Mouse (Mus musculus): ENCODE results near the gene Numb.
"Not testable (repeated sequence)": the region's sequence is repeated elsewhere in the genome, so short reads cannot be mapped to it uniquely, and the experiment has no call there.

The Numb gene

DNA sequence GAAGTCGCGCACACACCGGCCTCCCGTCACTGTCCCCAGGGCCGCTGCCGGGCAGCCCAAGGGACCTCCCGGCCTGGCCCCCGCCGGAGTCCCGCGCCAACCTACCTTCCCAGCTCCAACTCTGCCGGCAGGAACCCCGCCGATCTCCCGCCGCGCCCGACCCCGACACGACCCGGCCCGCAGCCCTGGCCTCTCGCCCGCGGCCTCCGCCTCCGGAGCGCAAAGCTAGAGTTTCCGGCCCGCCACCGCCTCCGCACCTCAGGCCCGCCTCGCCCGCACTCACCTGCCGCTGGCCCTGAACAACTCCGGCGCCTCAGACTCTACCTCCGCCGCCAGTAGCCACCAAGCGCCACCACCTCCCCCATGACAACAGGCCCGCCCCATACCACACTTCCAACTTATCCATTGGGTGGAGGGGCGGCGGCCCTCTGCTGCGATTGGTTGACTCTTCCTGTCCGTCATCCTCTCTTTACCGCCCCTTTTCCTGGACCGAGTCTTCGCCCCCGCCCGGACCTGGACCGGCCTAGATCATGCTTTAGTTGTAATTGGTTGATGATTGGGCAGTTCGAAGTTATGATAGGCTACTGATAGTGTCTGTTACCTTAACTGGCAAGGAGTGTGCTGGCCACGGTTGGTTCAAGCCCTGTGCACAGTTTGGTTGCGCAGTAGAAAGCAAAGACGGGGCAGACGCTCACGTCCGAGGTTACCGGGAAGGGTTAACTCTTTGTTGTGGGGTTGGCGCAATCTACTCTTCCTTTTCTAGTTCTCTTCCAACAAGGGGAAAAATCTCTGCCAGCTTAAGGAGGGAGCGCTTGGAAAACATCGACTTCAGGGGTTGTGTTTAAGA lies at the start of gene Numb:
Gene Numb, minus strand, starts transcription at position 400 of the 847 bp plus-strand sequence.
- DNase-seq, result peak; percentile 96

DNA sequence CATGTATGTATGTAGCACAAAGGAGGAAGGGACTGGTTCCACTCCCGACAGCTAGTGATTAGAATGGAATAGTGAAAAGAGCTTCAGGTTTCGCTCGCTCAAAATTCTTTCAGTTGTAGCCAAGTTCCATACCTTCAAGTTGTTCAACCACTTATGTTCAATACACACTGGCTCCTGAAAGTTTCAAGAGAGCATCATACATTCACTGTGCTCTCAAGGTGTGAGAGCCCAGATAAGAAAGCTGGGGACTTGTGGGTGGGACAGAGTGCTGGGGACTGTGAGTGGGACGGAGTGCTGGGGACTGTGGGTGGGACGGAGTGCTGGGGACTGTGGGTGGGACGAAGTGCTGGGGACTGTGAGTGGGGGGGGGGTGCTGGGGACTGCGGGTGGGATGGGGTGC lies 43.5 kb upstream of the Numb start:
- DNase-seq, result no peak

GRCm38 (mm10) chr12:83958278-83958677 lies 36.5 kb upstream of the Numb start:
- DNase-seq, result no peak

DNA sequence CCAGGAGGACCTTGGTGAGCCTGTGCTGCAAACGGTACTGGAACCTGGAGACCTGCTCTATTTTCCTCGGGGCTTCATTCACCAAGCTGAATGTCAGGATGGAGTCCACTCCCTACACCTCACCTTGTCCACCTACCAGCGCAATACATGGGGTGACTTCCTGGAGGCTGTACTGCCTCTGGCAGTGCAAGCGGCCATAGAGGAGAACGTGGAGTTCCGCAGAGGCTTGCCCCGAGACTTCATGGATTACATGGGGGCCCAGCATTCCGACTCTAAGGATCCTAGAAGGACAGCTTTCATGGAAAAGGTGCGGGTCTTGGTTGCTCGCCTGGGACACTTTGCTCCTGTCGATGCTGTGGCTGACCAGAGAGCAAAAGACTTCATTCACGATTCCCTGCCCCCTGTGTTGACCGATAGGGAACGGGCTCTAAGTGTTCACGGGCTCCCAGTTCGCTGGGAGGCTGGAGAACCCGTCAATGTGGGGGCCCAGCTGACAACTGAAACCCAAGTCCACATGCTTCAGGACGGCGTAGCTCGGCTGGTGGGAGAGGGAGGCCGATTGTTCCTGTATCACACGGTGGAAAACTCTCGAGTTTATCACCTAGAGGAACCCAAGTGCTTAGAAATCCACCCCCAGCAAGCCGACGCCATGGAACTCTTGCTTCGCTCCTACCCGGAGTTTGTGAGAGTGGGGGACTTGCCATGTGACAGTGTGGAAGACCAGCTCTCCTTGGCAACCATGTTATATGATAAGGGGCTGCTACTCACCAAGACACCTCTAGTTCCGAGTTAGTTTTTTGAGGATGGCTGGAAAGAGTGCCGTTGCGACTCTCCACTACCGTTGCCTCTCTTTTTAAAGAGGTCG lies 30.2 kb upstream of the Numb start:
- no peak for DNase-seq

GRCm38 (mm10) chr12:83950840-83951701 lies 29.3 kb upstream of the Numb start:
- peak; percentile 74 for DNase-seq

GRCm38 (mm10) chr12:83950493-83950839 lies 28.7 kb upstream of the Numb start, which contains the start of gene Riox1:
TSS of gene Riox1 (plus strand) at chr12:83950608.
- DNase-seq, result peak; percentile 81

DNA sequence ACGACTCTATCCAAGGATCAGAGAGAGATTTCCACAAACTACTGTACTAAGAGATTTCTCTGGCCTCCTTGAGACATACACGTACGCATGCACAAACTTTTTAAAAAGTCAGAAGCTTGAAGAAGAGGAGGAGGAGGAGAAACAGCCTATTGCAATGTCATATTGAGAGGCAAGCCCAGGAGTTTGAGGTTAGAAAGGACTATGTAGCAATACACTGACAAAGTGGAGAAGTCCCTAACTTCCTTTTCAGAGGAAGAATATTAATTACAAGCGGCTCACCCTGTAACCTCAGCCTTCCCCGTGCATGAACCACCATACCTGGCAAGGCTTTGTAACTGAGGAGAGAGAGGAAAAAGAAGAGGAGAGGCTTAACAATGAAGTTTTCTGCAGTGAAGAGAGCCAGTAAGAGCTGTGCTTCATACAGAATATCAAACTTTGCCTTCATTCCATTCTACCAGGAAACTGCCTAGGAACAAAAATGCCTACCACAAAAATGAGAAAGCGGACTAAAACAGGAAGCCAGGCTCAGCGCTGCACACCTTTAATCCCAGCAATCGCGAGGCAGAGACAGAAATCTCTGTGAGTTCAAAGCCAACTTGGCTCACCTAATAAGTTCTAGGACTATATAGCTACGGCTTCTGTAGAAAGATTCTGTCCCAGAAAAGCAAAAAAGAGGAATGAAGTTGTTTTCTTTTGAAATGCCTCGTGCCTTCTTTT lies 28.2 kb upstream of the Numb start:
- DNase-seq, result no peak

DNA sequence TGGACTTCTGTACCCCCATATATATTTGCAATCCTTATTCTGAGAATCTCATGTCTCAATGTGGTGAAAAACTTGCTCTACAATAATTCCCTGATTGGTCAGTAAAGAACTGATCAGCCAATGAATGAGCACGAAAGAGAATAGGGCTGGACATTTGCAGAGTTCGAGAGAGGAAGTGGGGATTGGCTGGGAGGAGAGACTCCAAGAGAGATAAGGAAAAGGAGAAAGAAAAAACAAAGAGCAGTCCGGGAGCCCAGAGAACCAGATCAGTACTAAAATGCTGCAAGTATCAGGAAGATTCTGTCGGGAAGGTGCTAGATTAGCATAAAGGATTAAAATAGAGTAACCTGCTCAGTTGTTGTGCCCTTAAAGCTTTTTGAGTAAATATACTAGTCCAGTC lies 27.3 kb upstream of the Numb start:
- DNase-seq, result no peak

- no peak for DNase-seq
Measured at GRCm38 (mm10) chr12:83947260-83947811, 25.6 kb upstream of the Numb start.

DNA sequence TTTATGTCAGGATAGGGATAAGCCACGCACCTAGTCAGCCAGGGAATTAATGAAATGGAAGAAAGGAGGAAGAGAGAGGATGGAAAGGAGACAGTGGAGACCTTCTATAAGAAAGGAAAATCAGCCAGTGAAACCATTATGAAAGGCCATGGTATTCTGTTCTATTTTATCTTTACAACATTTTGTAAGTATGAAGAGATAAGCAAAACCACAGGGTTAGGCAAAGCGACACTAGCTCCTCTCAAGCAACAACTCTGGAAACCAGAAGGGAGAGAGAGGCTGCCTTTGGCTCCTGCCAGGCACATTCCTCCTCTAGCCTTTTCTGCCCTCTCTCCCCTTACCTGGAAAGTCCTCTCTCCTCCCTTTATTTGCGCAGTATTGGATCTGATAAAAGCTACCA lies 20.2 kb upstream of the Numb start:
- DNase-seq, result no peak

DNA sequence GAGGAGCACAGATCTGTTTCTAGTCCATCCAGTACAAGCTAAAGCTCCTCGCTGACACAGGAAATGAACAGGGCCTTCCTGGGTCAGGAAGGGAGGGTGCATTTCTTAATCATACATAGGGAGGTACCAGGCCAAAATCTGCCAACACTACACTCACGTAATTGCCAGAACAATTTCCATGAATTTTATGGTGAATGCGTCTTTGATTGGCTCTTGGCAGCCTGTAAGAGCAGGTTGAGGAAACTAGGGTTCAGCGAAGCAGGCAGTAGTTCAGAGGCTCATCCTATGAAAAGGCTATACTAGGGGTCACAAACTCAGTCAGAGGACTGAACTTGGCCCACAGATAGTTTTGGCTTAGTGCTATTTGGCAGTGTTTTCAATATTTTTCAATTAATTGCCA lies 18.3 kb upstream of the Numb start:
- no peak for DNase-seq

DNA sequence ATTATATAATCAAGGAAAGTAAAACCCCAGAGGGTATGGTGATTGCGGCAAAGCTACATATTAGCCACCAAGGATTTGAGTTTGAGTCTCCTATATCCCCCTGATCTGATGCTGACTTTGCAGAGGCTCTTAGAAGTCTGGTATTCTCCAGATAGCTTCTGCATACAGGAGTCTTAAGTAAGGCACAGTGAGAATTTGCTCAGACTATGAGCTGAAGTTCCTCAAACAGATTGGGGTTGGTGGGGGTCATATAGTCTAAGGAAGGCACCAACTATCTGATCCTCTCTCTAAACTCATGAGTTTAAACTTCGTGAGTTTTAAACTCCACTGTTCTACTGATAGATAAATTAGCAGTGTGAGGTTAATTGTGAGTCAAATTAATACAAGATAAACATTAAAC lies 17.6 kb upstream of the Numb start:
- no peak for DNase-seq

- not testable (repeated sequence) for DNase-seq
Measured at GRCm38 (mm10) chr12:83938592-83938991, 16.9 kb upstream of the Numb start.

- DNase-seq, result no peak
Measured at GRCm38 (mm10) chr12:83937600-83937999, 15.9 kb upstream of the Numb start.

DNA sequence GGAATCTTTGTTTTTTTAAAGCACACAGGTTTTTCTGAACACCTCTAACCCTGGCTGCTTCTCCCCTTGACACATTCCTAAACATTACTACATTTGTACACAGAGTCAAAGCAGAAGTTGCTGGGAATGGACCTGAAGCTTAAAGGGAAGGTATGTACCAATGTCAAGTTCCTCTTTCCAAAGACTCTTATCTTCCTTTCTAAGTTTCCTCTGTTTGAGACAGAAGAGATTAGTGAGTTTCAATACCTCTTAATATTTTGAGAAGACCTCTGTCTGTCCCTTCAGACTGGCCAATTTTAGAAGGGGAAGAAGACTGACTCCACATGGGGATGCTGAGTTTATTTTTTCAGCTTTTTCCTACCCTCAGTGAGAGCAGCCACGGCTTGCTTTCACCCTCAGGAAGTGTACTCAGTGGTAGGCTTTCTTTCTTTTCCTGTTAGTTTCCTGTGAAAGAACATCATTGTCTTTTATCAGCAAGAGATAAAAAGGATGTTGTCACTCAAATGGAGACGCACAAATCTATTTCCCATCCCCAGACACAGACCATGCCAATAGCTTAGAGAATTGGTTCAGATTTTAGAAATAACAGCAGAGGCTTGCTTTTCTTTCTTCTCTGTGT lies 7.6 kb upstream of the Numb start:
- no peak for DNase-seq

DNA sequence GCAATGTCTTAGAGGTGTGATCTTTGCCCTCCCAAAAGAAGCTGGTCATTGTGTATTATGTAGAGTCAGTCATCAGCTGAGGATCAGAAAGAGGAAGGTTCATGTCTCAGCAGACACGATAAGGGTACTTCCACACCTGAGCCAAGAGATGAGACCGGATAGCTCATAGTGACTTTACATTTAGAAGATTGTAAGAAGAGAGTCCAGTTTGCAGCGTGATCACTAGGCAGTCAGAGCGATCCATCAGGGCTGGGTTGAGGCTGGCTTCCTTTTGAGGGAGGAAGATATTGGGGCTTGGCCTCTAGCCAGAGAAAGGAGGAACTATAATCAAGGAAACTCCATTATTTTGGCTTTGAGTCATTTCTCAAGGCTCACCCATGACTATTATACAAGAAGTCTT lies 6.0 kb upstream of the Numb start:
- DNase-seq, result no peak

DNA sequence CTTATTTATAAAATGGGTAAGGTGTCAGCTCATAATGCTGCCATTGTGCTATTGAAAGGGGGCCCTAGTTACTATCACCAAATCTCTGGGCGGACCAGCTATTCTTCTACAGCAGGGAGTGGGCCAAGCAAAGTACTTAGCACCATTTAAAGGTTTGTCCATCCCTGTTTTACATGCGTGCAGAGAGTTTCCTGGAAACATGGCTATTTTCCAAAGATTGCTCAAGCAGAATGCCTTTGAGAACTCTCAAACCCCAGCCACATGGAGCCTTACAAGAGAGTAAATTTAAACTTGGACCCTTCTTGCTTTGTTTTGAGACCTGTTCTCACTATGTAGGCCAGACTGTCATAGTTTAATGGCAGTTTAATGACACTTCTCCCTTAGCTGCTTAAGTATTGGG lies 4.3 kb upstream of the Numb start:
- no peak for DNase-seq

DNA sequence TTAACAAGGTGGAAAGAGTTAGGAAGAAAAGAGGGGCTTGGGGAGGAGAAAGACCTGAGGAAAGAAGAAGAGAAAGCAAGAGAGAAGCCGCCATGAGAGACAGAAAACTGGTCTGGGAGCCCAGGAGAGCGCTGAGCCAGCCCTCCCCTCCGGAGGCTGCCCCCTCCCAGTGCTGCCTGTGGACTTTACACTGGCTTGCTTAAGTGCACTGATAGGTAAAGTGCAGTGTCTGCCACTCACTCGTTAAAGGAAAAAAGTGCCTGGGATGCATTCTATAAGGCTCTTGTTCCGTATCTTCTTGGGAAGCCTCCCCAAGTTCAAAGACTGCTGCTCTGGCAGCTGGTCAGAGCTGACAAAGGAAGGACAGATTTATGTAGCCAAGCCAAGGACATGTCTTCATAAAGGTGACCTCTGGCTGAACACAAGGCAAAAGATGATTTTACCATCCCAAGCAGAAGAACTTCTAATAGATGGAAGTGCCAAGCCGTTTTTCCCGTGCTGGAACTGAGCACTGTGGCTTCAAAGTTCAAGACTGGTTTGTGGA lies 3.5 kb upstream of the Numb start:
- no peak for DNase-seq

- no peak for DNase-seq
Measured at GRCm38 (mm10) chr12:83924332-83924731, 2.6 kb upstream of the Numb start.

- no peak for DNase-seq
Measured at GRCm38 (mm10) chr12:83923486-83923859, 1.7 kb upstream of the Numb start.

DNA sequence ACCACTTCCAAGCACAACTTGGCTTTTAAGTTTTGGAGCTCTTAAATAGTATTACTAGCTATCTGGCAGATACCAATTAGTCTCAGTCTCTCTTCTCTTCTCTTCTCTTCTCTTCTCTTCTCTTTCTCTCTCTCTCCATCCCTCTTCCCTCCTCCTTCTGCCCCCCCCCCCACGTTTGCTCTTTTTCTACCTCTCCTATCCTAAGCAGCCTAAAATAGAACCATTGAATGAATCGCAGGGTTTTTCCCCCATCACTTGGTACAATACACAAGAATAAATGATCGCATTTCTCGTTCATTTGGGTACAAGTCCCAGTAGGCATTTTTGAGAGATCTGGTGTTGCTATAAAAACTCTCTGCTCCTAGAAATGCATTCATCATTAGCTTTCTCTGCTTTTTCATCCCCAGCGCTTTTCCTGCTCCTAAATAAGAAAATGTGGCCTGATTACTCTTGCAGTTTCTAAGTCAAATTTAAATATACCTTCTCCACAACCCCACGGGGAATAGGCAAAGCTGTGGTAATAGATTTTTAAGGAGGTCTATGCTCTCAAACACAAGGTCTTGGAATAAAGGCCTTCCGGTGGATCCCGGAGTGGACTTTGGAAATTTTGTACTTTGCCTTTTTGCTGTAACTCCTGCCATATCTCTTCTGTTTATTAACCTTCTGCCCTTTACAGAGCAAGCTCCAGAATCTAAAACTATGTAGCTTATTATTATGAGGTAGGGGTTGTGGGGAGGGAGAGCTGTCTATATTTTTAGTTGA lies 1.2 kb upstream of the Numb start:
- DNase-seq, result no peak
